Mouse (Mus musculus): ENCODE measurements around the gene Esp8.
"Not testable (repeated sequence)": the region's sequence is repeated elsewhere in the genome, so short reads cannot be mapped to it uniquely, and the experiment has no call there.

- TF ChIP-seq POLR2A, CTCF (IDR thresholded peaks at IDR 0.05; ENCODE audit: extremely low read depth, insufficient read depth, low read length): not testable (repeated sequence)
Measured at GRCm38 (mm10) chr17:40483566-40483965, 36.3 kb upstream of the Esp8 start.
